Mouse (Mus musculus) hindbrain, embryonic 13.5 days (tissue): Measurements from ENCODE around the gene 1700001C02Rik. TPM values are rescaled to one million over a fixed set of nuclear protein-coding genes. Genes with fewer than 3 reads are reported as not detected.
A peak's percentile ranks its signal among the peaks of the same experiment; 100 is the strongest.

Experiments
- ATAC-seq: fragments of 200-750 bp; cut with Nextera tagmentation; 2 replicates; pipeline ENCODE4 v1.8.0; 2017; ENCODE audit warnings: moderate TSS enrichment; ENCODE audit not compliant: low FRiP score
- H3K27ac ChIP-seq: fragments of 300-500 bp; sonication (generic); 2 replicates; pipeline ENCODE4 v1.5.1; 2015; ENCODE audit warnings: inconsistent platforms, mild to moderate bottlenecking, moderate library complexity
- H3K27me3 ChIP-seq: fragments of 300-500 bp; sonication (generic); 2 replicates; pipeline ENCODE4 v1.6.1; 2015; ENCODE audit warnings: mild to moderate bottlenecking, inconsistent platforms
- H3K36me3 ChIP-seq: fragments of 300-500 bp; sonication (generic); 2 replicates; pipeline ENCODE4 v1.6.1; 2015; ENCODE audit warnings: mild to moderate bottlenecking, inconsistent platforms
- H3K4me1 ChIP-seq: fragments of 300-500 bp; sonication (generic); replicated peaks from 2 replicates; pipeline ENCODE4 v1.6.1; 2015; ENCODE audit warnings: inconsistent platforms
- H3K4me2 ChIP-seq: fragments of 300-500 bp; sonication (generic); 2 replicates; pipeline ENCODE4 v1.6.1; 2015; ENCODE audit warnings: inconsistent platforms, mild to moderate bottlenecking, moderate library complexity
- H3K4me3 ChIP-seq: fragments of 300-500 bp; sonication (generic); 2 replicates; pipeline ENCODE4 v1.5.1; 2015; ENCODE audit warnings: mild to moderate bottlenecking, inconsistent platforms
- H3K9ac ChIP-seq: fragments of 300-500 bp; sonication (generic); 2 replicates; pipeline ENCODE4 v1.6.1; 2015; ENCODE audit warnings: mild to moderate bottlenecking, inconsistent platforms
- H3K9me3 ChIP-seq: fragments of 300-500 bp; sonication (generic); 2 replicates; pipeline ENCODE4 v1.6.1; 2016; ENCODE audit warnings: inconsistent platforms
- WGBS: fragments of 180-500 bp; shearing (Covaris S2); methylation state at CpG from one replicate; pipeline ENCODE4 v1.1.7; 2015; 5-methylcytosine and 5-hydroxymethylcytosine counted together
- polyA plus RNA-seq: library from polyadenylated mRNA; unstranded; fragments of >200 nt; fragmentation: Nextera tagmentation; extraction: Ambion mirVana; gene quantifications from 2 replicates; pipeline ENCODE4 v1.2.1, GENCODE M21; 2015

1700001C02Rik gene
- polyA plus RNA-seq, 1 experiment from 2014 or later: 1.7 TPM

DNA sequence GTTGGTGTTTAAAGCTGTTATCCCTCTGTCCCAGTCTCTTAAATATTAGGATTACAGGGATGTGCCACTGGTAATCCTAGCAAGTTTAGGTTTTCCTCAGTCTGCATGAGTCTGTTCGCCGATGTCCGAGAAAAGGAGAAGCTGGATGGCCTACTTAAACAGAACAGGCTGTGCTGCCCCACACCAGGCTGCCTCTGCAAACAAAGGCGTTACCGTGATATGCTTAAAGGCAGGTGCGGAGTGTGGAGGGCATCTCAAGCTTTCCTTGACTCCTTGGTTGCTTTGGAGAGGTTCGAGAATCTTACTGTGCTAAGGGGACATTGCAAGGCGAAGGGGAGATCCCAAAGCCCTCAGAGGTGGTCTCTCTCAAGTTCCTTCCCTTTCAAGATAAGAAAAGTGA, 31.0 kb downstream of the 1700001C02Rik start:
- Histone ChIP-seq H3K9ac (no peak overlapping the region), H3K4me3 (no peak overlapping the region), H3K27ac (no peak overlapping the region), H3K4me1 (no peaks in the 10 kb centered on the region), H3K36me3 (no peaks in the 10 kb centered on the region), H3K4me2 (no peak overlapping the region), H3K9me3 (no peaks in the 10 kb centered on the region), H3K27me3 (no peaks in the 10 kb centered on the region)
- no peak for ATAC-seq
- WGBS: 81% methylated on average over 8 of the region's 8 CpGs

DNA sequence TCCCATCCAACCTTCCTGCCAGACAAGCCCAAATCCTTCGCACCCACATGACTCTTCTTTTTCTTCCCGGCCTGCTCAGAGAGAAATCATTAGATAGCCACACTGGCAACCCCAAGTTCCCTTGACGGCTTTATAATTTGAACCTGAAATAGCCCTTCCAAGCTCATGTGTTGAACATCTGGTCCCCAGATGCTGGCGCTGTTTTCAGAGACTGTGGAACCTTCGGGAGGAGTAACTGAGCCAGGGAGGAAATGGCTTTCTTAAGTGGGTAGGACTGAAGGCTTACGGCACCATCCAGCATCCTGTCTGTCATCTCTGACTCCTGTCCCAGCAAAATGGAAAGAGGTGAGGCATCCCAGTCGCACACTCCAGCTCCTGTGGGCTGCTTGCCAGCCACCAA, 31.5 kb downstream of the 1700001C02Rik start:
- ATAC-seq: no peak
- 77% methylated on average over 7 of the region's 7 CpGs for WGBS

DNA sequence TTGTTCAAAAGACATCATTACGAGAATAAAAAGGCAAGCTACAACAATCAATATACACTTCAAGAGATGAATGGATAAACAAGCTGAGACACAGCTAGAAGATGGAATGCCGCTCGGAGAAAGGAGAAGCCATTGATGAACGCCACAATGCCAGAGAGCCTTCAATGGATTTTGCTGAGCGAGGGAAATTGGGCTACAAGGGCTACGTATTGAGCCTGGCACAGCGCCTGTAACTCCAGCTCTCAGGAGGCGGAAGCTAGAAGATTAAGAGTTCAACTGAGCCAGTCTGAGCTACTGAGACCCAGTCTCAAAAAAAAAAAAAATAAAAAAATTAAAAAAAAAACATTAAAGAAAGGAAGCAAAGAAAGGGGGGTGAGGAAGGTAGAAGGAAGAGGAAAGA, 47.3 kb downstream of the 1700001C02Rik start:
- Histone ChIP-seq H3K4me3 (no peak overlapping the region), H3K27ac (no peak overlapping the region), H3K27me3 (no peaks in the 10 kb centered on the region), H3K9ac (no peak overlapping the region), H3K36me3 (no peaks in the 10 kb centered on the region), H3K4me2 (no peak overlapping the region), H3K9me3 (no peaks in the 10 kb centered on the region), H3K4me1 (no peaks in the 10 kb centered on the region)
- 48% methylated on average over 8 of the region's 8 CpGs for WGBS
- no peak for ATAC-seq

More for the DNA sequence above, 31.5 kb downstream of the 1700001C02Rik start:
- no peaks in the 10 kb centered on the region for H3K36me3 ChIP-seq
- H3K27me3 ChIP-seq: no peaks in the 10 kb centered on the region
- H3K27ac ChIP-seq: no peak overlapping the region
- no peaks in the 10 kb centered on the region for H3K4me1 ChIP-seq
- H3K4me3 ChIP-seq: no peak overlapping the region
- no peaks in the 10 kb centered on the region for H3K9me3 ChIP-seq
- H3K9ac ChIP-seq: no peak overlapping the region
- H3K4me2 ChIP-seq: no peak overlapping the region

DNA sequence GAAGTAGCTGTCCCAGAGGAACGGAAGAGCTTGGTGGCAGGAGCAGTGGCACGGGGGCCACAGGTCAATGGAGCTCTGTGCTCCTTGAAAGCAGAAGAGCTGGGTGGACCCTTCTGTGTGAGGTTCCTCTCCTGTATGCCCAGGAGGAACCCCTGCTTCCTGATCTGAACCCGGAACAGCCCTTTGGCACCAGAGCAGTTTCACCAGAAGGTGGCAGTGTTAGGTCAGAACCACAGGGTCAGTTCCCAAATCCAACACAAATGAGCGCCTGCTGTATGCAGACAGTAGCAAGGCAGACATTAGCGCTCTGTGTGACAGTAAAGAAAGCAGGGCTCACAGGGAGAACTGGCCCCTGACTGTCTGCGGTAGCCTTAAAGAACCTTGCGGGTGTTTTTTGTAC, 50.5 kb downstream of the 1700001C02Rik start:
- Histone ChIP-seq H3K4me1 (peaks cover 15% of the 10 kb centered on the region; the same call in 1 of the 2 replicates), H3K27me3 (0 out of 2 replicates have a peak, but pooled peaks cover 6% of the 10 kb centered on the region), H3K27ac (no peak overlapping the region), H3K9ac (no peak overlapping the region), H3K36me3 (no peaks in the 10 kb centered on the region), H3K4me3 (no peak overlapping the region), H3K4me2 (no peak overlapping the region), H3K9me3 (no peaks in the 10 kb centered on the region)
- 56% methylated on average over 7 of the region's 7 CpGs for WGBS
- ATAC-seq: no peak

DNA sequence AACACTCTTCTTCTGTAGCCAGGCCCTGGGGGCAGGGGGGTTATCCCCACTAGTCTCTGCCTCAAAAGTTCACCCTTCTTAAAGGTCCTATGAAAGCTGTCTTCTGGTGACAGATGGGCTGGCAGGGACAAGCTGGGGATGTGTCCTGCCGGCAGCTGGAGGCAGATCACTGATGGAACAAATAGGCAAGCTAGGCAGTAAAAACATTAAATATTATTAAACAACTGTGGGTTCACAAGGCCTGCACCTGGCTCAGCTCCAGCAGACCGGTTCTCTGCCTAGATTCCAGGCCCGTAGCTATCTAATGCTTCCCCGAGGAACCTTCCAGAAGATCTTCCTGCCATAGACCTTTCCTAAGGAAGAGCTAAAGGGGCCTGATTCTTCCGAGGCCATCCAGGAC, 52.3 kb downstream of the 1700001C02Rik start:
- Histone ChIP-seq H3K4me2 (no peak overlapping the region), H3K36me3 (no peaks in the 10 kb centered on the region), H3K4me3 (no peak overlapping the region), H3K9ac (no peak overlapping the region), H3K4me1 (peaks cover 18% of the 10 kb centered on the region; the same call in 1 of the 2 replicates), H3K27me3 (0 out of 2 replicates have a peak, but pooled peaks cover 6% of the 10 kb centered on the region), H3K27ac (no peak overlapping the region), H3K9me3 (no peaks in the 10 kb centered on the region)
- ATAC-seq: no peak
- WGBS: 62% methylated on average over 5 of the region's 5 CpGs

DNA sequence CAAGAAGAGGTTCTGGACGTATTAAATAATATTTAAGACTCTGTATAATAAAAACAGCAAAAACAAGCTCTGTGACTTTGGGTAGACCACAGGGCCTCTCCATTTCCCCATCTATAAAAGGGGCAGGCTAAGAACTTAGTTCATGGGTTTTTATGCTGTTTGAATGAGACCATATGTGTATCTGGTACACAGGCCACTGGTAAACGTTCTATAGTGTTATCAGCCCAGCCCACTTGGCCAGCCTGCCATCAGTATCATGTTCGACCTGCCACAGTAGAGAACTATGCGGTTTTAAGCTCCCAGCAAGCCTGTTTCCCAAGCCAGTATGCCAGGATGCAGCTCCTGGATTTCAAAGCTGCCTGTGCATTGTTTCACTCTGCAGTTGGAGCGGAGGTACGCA, 52.7 kb downstream of the 1700001C02Rik start:
- peaks cover 20% of the 10 kb centered on the region; the same call in 1 of the 2 replicates for H3K4me1 ChIP-seq
- no peak overlapping the region for H3K4me3 ChIP-seq
- no peak overlapping the region for H3K27ac ChIP-seq
- H3K9ac ChIP-seq: no peak overlapping the region
- no peaks in the 10 kb centered on the region for H3K36me3 ChIP-seq
- 0 out of 2 replicates have a peak, but pooled peaks cover 6% of the 10 kb centered on the region for H3K27me3 ChIP-seq
- WGBS: 82% methylated on average over 6 of the region's 6 CpGs
- no peak overlapping the region for H3K4me2 ChIP-seq
- no peak for ATAC-seq
- no peaks in the 10 kb centered on the region for H3K9me3 ChIP-seq

DNA sequence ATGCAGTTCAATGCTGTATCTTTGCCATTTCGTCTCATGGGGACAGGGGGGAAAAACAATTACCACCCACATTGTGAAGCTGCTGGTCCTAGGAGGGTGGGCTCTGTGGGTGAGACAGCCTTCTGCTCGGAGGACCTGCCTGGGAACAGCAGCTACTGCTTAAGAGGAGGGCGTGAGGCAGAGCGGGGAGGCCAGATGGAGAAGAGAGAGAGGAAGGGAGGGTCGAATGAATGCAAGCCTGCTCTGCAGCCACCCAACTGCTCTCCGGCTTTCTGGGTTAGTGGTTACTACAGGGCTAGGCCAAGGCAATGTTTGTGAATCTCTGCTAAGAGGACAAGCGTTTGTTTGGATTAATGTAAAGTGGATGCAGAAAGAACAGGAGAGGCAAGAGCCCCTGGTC, 53.6 kb downstream of the 1700001C02Rik start:
- Histone ChIP-seq H3K4me2 (no peak overlapping the region), H3K4me3 (no peak overlapping the region), H3K27me3 (0 out of 2 replicates have a peak, but pooled peaks cover 6% of the 10 kb centered on the region), H3K9ac (0 out of 2 replicates have a peak overlapping the region, but pooled peaks have one; percentile 13), H3K36me3 (no peaks in the 10 kb centered on the region), H3K9me3 (no peaks in the 10 kb centered on the region), H3K4me1 (peaks cover 20% of the 10 kb centered on the region; the same call in 1 of the 2 replicates), H3K27ac (no peak overlapping the region)
- ATAC-seq: no peak
- WGBS: 45% methylated on average over 7 of the region's 7 CpGs

DNA sequence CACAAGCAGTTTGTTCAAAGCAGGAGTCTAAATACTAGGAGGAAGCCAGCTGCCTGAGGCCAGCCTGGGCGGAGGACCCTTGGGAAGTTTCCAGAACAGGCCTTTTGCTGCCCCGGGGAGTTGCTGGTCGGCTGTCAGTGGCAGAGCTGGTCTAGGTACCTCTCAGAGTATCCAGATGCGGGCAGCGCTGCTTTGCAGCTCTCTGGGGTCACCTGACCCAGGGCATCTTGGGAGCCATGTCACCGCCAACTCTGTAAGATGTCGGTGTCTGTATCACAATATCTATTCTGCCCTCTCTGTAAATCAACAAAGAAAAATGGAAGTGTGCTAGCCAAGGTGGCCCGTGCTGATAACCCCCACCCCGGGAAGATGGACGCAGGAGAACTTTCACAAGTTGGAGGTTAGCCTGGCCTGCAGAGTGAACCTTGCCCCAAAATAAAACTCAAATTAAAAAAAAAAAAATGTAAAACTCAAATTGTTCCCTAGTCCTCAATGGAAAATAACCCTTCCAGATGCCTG, 54.4 kb downstream of the 1700001C02Rik start:
- no peak for ATAC-seq
- H3K27me3 ChIP-seq: 0 out of 2 replicates have a peak, but pooled peaks cover 6% of the 10 kb centered on the region
- no peaks in the 10 kb centered on the region for H3K9me3 ChIP-seq
- H3K4me3 ChIP-seq: no peak overlapping the region
- 86% methylated on average over 10 of the region's 10 CpGs for WGBS
- H3K9ac ChIP-seq: no peak overlapping the region
- H3K4me2 ChIP-seq: no peak overlapping the region
- H3K36me3 ChIP-seq: no peaks in the 10 kb centered on the region
- peaks cover 20% of the 10 kb centered on the region; the same call in 1 of the 2 replicates for H3K4me1 ChIP-seq
- H3K27ac ChIP-seq: no peak overlapping the region

DNA sequence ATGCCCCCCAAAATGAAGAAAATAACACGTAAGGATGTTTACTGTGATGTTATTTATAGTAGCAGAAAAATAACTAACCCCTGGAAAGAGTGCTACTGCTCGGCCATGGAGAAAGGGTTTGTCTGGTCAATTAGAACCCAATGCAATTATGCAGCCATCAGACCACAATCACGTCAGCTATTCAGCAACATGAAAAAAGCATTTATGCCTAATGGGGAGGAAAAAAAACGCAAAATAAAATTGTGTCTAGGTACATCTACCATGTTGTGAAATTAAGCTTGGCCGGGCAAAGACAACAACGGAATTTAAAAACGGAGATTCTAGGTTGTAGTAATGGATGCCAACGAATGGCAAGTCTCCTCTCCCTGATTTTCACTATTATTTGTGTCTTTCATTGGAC, 56.6 kb downstream of the 1700001C02Rik start:
- Histone ChIP-seq H3K36me3 (no peaks in the 10 kb centered on the region), H3K9me3 (no peaks in the 10 kb centered on the region), H3K27me3 (0 out of 2 replicates have a peak, but pooled peaks cover 6% of the 10 kb centered on the region), H3K4me3 (no peak overlapping the region), H3K9ac (no peak overlapping the region), H3K27ac (no peak overlapping the region), H3K4me1 (peaks cover 25% of the 10 kb centered on the region), H3K4me2 (no peak overlapping the region)
- 71% methylated on average over 8 of the region's 8 CpGs for WGBS
- no peak for ATAC-seq

DNA sequence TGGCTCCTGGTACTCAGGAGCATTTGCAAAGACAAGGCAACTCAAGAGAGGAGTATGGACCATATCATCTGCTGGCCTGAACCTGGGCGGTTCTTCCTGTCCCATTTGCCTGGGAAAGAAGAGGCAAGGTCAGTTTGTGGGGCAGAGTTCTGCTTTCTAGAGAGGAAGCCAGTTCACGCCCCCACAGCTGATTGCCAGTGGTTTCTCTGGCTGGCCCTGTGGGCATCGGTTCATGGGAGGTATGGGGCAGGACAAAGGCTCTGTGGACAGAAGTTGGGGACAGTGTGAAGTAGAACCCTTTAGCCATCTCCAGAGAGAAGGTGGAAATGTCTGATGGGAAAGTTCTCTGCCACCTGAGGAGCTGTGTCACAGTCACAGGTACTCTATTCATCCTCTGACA, 57.3 kb downstream of the 1700001C02Rik start:
- H3K4me3 ChIP-seq: no peak overlapping the region
- H3K4me2 ChIP-seq: no peak overlapping the region
- H3K27ac ChIP-seq: no peak overlapping the region
- WGBS: 86% methylated on average over 3 of the region's 3 CpGs
- H3K4me1 ChIP-seq: peaks cover 25% of the 10 kb centered on the region
- no peak overlapping the region for H3K9ac ChIP-seq
- H3K36me3 ChIP-seq: no peaks in the 10 kb centered on the region
- H3K27me3 ChIP-seq: 0 out of 2 replicates have a peak, but pooled peaks cover 6% of the 10 kb centered on the region
- no peaks in the 10 kb centered on the region for H3K9me3 ChIP-seq
- no peak for ATAC-seq

DNA sequence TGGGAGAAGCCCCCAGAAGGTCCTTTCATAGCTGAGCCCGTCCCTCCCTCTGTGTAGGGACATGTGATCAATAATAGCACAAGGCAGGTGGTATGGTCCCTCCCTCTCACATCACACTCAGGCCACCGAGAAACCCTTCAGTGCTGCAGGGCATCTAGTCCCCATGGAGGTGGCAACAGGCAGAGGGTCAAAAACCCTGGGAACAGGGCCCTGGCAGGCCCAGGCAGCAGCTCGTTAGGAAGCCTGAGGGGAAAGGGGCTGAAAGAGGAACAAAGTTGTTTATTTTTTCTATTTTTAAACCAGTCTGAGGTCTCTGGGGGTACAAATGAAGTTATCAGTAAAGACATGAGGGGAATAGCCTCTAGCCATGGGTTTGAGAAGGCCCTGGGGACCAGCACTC, 58.4 kb downstream of the 1700001C02Rik start:
- Histone ChIP-seq H3K9ac (no peak overlapping the region), H3K4me3 (no peak overlapping the region), H3K27me3 (0 out of 2 replicates have a peak, but pooled peaks cover 6% of the 10 kb centered on the region), H3K27ac (no peak overlapping the region), H3K36me3 (no peaks in the 10 kb centered on the region), H3K9me3 (no peaks in the 10 kb centered on the region), H3K4me1 (peaks cover 24% of the 10 kb centered on the region), H3K4me2 (no peak overlapping the region)
- WGBS: 37% methylated on average over 3 of the region's 3 CpGs
- no peak for ATAC-seq

DNA sequence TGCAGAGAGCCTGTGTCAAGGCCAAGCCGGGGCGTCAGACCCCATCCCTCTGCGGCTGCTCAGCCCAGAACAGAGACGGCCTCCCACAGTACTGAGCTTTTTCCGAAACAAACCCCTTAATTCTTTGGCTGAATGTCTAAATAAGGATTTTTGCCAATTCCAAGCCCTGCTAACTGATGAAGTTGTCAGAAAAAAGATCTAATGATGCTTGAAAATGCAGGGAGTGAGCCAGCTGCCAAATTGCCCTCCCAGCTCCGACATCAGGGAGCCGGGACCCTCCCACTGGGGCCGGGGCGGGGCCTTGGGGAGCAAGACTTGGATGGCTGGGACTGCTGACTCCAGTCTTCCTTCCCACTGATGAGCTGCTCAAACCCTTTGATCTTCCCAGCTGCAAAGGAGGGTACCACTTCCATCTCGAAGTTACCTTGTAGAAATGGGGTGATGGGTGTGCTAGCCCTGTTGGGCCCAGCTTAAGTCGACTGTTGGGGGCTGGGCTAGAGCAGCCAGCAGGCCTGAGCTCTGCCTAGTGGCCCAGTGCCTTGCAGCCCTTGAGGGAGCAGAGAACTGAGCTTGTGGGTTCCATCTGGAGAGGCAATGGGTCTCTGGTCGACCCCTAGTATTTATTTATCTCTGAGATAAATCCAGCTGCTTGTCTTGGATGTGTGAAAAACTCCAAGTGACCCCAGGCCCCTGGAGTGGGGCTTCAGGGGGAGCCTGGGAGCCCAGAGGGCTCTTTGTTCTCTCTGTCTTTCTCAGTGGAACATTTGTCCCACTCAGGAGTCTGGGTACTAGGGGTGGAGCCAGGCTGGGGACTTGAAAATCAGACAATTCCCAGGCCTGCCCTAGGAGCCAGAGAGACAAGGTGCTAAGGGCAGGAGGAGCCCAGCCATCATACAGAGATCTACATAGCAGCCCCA, 60.3 kb downstream of the 1700001C02Rik start:
- Histone ChIP-seq H3K27ac (no peak overlapping the region), H3K9me3 (no peaks in the 10 kb centered on the region), H3K27me3 (no peaks in the 10 kb centered on the region), H3K9ac (no peak overlapping the region), H3K4me2 (no peak overlapping the region), H3K36me3 (no peaks in the 10 kb centered on the region), H3K4me1 (peaks cover 12% of the 10 kb centered on the region), H3K4me3 (no peak overlapping the region)
- WGBS: 28% methylated on average over 12 of the region's 12 CpGs
- ATAC-seq: 0 out of 2 replicates have a peak, but pooled peaks have one; percentile 59
